Mouse (Mus musculus): ENCODE results near the gene Gabrr2. TPM values are rescaled to one million over a fixed set of nuclear protein-coding genes. Genes with fewer than 3 reads are reported as not detected.

Gabrr2 gene
- polyA plus RNA-seq, 1 experiment: 0.48 TPM

- no peaks in the 10 kb centered on the region for H3K79me2 ChIP-seq (ENCODE audit: control insufficient read depth, insufficient read depth)
- H3K27me3 ChIP-seq (ENCODE audit: control insufficient read depth, insufficient read depth, insufficient read length): no peaks in the 10 kb centered on the region
- H3ac ChIP-seq (ENCODE audit: control insufficient read depth, insufficient read length): no peak overlapping the region
- no peak overlapping the region for H3K4me3 ChIP-seq
- TF ChIP-seq MYOG (IDR thresholded peaks at IDR 0.05; ENCODE audit: control insufficient read depth in 1 of 3, insufficient read depth in 1 of 3, insufficient read length in 2 of 3, low read depth in 2 of 3) (no peak), SRF (IDR thresholded peaks at IDR 0.05; ENCODE audit: control insufficient read depth, insufficient read length, low read depth) (no peak), MYOD1 (IDR thresholded peaks at IDR 0.05; ENCODE audit: control insufficient read depth in 1 of 3, insufficient read length in 2 of 3, low read depth in 2 of 3) (no peak), POLR2A (IDR thresholded peaks at IDR 0.05; ENCODE audit: insufficient read length, low read depth) (no peak), MAX (IDR thresholded peaks at IDR 0.05; ENCODE audit: low read depth) (no peak), TCF12 (IDR thresholded peaks at IDR 0.05; ENCODE audit: insufficient read depth, poor library complexity, severe bottlenecking) (no peak), POLR2AphosphoS2 (IDR thresholded peaks at IDR 0.05; ENCODE audit: insufficient read length, low read depth) (no peak), E2F4 (IDR thresholded peaks at IDR 0.05; ENCODE audit: insufficient read depth) (no peak), CEBPB (IDR thresholded peaks at IDR 0.05; ENCODE audit: insufficient read depth, poor library complexity, severe bottlenecking) (no peak), TCF3 (IDR thresholded peaks at IDR 0.05; ENCODE audit: insufficient read length, low read depth) (no peak)
- H3K36me3 ChIP-seq (ENCODE audit: control insufficient read depth, insufficient read depth): no peaks in the 10 kb centered on the region
- H3K4me2 ChIP-seq (ENCODE audit: low read depth): no peak overlapping the region
These were observed 14.4 kb downstream of the Gabrr2 start for GRCm38 (mm10) chr4:33077161-33077560.

GRCm38 (mm10) chr4:33077724-33078123, 14.9 kb downstream of the Gabrr2 start:
- Histone ChIP-seq H3ac (ENCODE audit: control insufficient read depth, insufficient read length) (no peak overlapping the region), H3K4me2 (ENCODE audit: low read depth) (no peak overlapping the region), H3K36me3 (ENCODE audit: control insufficient read depth, insufficient read depth) (no peaks in the 10 kb centered on the region), H3K27me3 (ENCODE audit: control insufficient read depth, insufficient read depth, insufficient read length) (no peaks in the 10 kb centered on the region), H3K79me2 (ENCODE audit: control insufficient read depth, insufficient read depth) (no peaks in the 10 kb centered on the region), H3K4me3 (no peak overlapping the region)
- TF ChIP-seq USF1 (IDR thresholded peaks at IDR 0.05; ENCODE audit: low read depth) (no peak), REST (IDR thresholded peaks at IDR 0.05; ENCODE audit: insufficient read depth, insufficient read length) (no peak), SRF (IDR thresholded peaks at IDR 0.05; ENCODE audit: control insufficient read depth, insufficient read length, low read depth) (no peak), MAX (IDR thresholded peaks at IDR 0.05; ENCODE audit: low read depth) (no peak), E2F4 (IDR thresholded peaks at IDR 0.05; ENCODE audit: insufficient read depth) (no peak), POLR2AphosphoS2 (IDR thresholded peaks at IDR 0.05; ENCODE audit: insufficient read length, low read depth) (no peak), MYOD1 (IDR thresholded peaks at IDR 0.05; ENCODE audit: control insufficient read depth in 1 of 3, insufficient read length in 2 of 3, low read depth in 2 of 3) (no peak), TCF12 (IDR thresholded peaks at IDR 0.05; ENCODE audit: insufficient read depth, poor library complexity, severe bottlenecking) (no peak), TCF3 (IDR thresholded peaks at IDR 0.05; ENCODE audit: insufficient read length, low read depth) (no peak), MYOG (IDR thresholded peaks at IDR 0.05; ENCODE audit: control insufficient read depth in 1 of 3, insufficient read depth in 1 of 3, insufficient read length in 2 of 3, low read depth in 2 of 3) (no peak), CEBPB (IDR thresholded peaks at IDR 0.05; ENCODE audit: insufficient read depth, poor library complexity, severe bottlenecking) (no peak), POLR2A (IDR thresholded peaks at IDR 0.05; ENCODE audit: insufficient read length, low read depth) (no peak)

- H3ac ChIP-seq (ENCODE audit: control insufficient read depth, insufficient read length): no peak overlapping the region
- no peak for TF ChIP-seq SRF (IDR thresholded peaks at IDR 0.05; ENCODE audit: control insufficient read depth, insufficient read length, low read depth)
- no peak for TF ChIP-seq TCF12 (IDR thresholded peaks at IDR 0.05; ENCODE audit: insufficient read depth, poor library complexity, severe bottlenecking)
- no peak for TF ChIP-seq TCF3 (IDR thresholded peaks at IDR 0.05; ENCODE audit: insufficient read length, low read depth)
- no peak for TF ChIP-seq MYOD1 (IDR thresholded peaks at IDR 0.05; ENCODE audit: control insufficient read depth in 1 of 3, insufficient read length in 2 of 3, low read depth in 2 of 3)
- no peak for TF ChIP-seq E2F4 (IDR thresholded peaks at IDR 0.05; ENCODE audit: insufficient read depth)
- TF ChIP-seq POLR2AphosphoS2 (IDR thresholded peaks at IDR 0.05; ENCODE audit: insufficient read length, low read depth): no peak
- TF ChIP-seq CEBPB (IDR thresholded peaks at IDR 0.05; ENCODE audit: insufficient read depth, poor library complexity, severe bottlenecking): no peak
- no peak overlapping the region for H3K4me2 ChIP-seq (ENCODE audit: low read depth)
- no peaks in the 10 kb centered on the region for H3K36me3 ChIP-seq (ENCODE audit: control insufficient read depth, insufficient read depth)
- H3K79me2 ChIP-seq (ENCODE audit: control insufficient read depth, insufficient read depth): no peaks in the 10 kb centered on the region
- no peak overlapping the region for H3K4me3 ChIP-seq
- no peaks in the 10 kb centered on the region for H3K27me3 ChIP-seq (ENCODE audit: control insufficient read depth, insufficient read depth, insufficient read length)
These were observed 15.7 kb downstream of the Gabrr2 start for GRCm38 (mm10) chr4:33078492-33078891.

GRCm38 (mm10) chr4:33099118-33099694, 36.4 kb downstream of the Gabrr2 start:
- Histone ChIP-seq H3K27me3 (ENCODE audit: control insufficient read depth, insufficient read depth, insufficient read length) (no peaks in the 10 kb centered on the region), H3K36me3 (ENCODE audit: control insufficient read depth, insufficient read depth) (no peaks in the 10 kb centered on the region), H3K4me2 (ENCODE audit: low read depth) (no peak overlapping the region), H3ac (ENCODE audit: control insufficient read depth, insufficient read length) (no peak overlapping the region), H3K79me2 (ENCODE audit: control insufficient read depth, insufficient read depth) (no peaks in the 10 kb centered on the region), H3K4me3 (no peak overlapping the region)
- no peak for TF ChIP-seq CEBPB (IDR thresholded peaks at IDR 0.05; ENCODE audit: insufficient read depth, poor library complexity, severe bottlenecking)
- TF ChIP-seq TCF12 (IDR thresholded peaks at IDR 0.05; ENCODE audit: insufficient read depth, poor library complexity, severe bottlenecking): no peak
- no peak for TF ChIP-seq TCF3 (IDR thresholded peaks at IDR 0.05; ENCODE audit: insufficient read length, low read depth)
- TF ChIP-seq SRF (IDR thresholded peaks at IDR 0.05; ENCODE audit: control insufficient read depth, insufficient read length, low read depth): no peak
- no peak for TF ChIP-seq E2F4 (IDR thresholded peaks at IDR 0.05; ENCODE audit: insufficient read depth)
- TF ChIP-seq POLR2AphosphoS2 (IDR thresholded peaks at IDR 0.05; ENCODE audit: insufficient read length, low read depth): no peak
- no peak for TF ChIP-seq MYOD1 (IDR thresholded peaks at IDR 0.05; ENCODE audit: control insufficient read depth in 1 of 3, insufficient read length in 2 of 3, low read depth in 2 of 3)
